Mouse (Mus musculus) olfactory bulb, adult 2 months (tissue): ENCODE measurements around the gene Mthfr.

Experiments
- CTCF ChIP-seq: fragments of 200-500 bp; IDR thresholded peaks from 2 replicates; pipeline ENCODE4 v1.5.1; 2012; ENCODE audit warnings: low read depth, mild to moderate bottlenecking, low read length, moderate library complexity; ENCODE audit not compliant: insufficient read depth
- POLR2A ChIP-seq: fragments of 200-500 bp; IDR thresholded peaks from 2 replicates; pipeline ENCODE4 v1.6.1; 2012; ENCODE audit warnings: mild to moderate bottlenecking, low read depth, low read length, moderate library complexity; ENCODE audit not compliant: insufficient read depth

DNA sequence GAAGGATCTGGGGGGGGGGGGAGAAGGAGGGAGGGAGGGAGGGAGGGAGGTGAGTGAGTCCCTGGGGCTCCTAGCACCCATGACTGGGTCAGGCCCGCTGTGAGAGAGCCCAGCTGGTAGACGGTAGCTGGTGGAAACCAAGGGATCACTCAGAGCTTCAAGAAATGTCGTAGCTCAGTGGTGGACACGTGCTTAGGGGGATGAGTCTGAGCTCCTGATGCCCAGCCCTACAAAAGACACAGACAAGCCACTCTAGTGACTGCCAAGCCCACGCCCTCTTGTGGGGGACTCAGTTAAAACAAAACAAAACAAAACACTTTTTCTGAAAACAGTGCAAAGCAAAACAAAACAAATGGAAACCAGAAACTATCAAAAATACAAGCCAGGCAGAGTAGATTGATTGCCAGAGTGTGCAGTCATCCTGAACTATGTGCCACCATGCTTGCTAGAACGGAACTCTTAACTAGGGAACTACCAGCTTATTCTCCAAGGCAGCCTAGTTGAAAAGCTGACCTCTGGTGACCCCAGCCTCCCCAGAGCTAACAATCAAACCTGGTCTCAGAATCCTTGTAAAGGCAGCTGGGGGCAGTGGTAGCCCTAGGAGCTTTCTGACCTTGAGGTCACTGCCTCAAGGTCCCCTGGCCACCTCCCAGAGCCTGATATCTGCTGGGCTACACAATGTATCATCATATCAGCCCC lies 27.0 kb downstream of the Mthfr start:
- TF ChIP-seq CTCF = no peak
- no peak for TF ChIP-seq POLR2A
